Mouse (Mus musculus) cortical plate, adult 2 months (tissue): ENCODE data around the gene Atp8a1.

ENCODE experiments used
- CTCF ChIP-seq: fragments of 200-500 bp; IDR thresholded peaks from 2 replicates; pipeline ENCODE4 v1.5.1; 2011; ENCODE audit warnings: mild to moderate bottlenecking, control low read depth, low read length; ENCODE audit not compliant: insufficient read depth; ENCODE audit errors: extremely low read depth
- POLR2A ChIP-seq: fragments of 200-500 bp; IDR thresholded peaks from 2 replicates; pipeline ENCODE4 v1.6.1; 2011; ENCODE audit warnings: mild to moderate bottlenecking, low read length, control low read depth; ENCODE audit not compliant: insufficient read depth; ENCODE audit errors: extremely low read depth

GRCm38 (mm10) chr5:67646756-67647529 lies 200.3 kb downstream of the Atp8a1 start:
- TF ChIP-seq CTCF (no peak), POLR2A (no peak)
